Mouse (Mus musculus) heart, adult 2 months (tissue): ENCODE data around the gene Gm42906. TPM values are rescaled to one million over a fixed set of nuclear protein-coding genes. Genes with fewer than 3 reads are reported as not detected.

Source experiments
- DNase-seq, 2 experiments: peaks; one replicate each; pipeline ENCODE4 v3.0.0; 2021
- H3K27ac ChIP-seq: fragments of 200-600 bp; 2 replicates; pipeline ENCODE4 v1.8.1; 2022
- H3K27me3 ChIP-seq: fragments of 200-500 bp; 2 replicates; pipeline ENCODE4 v1.6.1; 2012; ENCODE audit warnings: mild to moderate bottlenecking, low read length, inconsistent platforms, mixed read lengths; ENCODE audit not compliant: control insufficient read depth, insufficient read depth
- H3K36me3 ChIP-seq: fragments of 200-500 bp; 2 replicates; pipeline ENCODE4 v1.6.1; 2012; ENCODE audit warnings: low read length, inconsistent platforms; ENCODE audit not compliant: control insufficient read depth, insufficient read depth
- H3K4me1 ChIP-seq: fragments of 200-500 bp; 2 replicates; pipeline ENCODE4 v1.6.1; 2011; ENCODE audit warnings: low read length; ENCODE audit not compliant: control insufficient read depth, insufficient read depth
- H3K4me3 ChIP-seq: fragments of 200-600 bp; 2 replicates; pipeline ENCODE4 v1.8.1; 2022
- H3K79me2 ChIP-seq: fragments of 200-500 bp; replicated peaks from 2 replicates; pipeline ENCODE4 v1.6.1; 2012; ENCODE audit warnings: mild to moderate bottlenecking, inconsistent platforms, low read length, moderate library complexity, mixed read lengths; ENCODE audit not compliant: control insufficient read depth, insufficient read depth
- H3K9ac ChIP-seq: fragments of 200-500 bp; 2 replicates; pipeline ENCODE4 v1.6.1; 2012; ENCODE audit warnings: low read depth, mild to moderate bottlenecking, control low read depth, inconsistent platforms, low read length, mixed read lengths
- CTCF ChIP-seq: fragments of 200-600 bp; IDR thresholded peaks from 2 replicates; pipeline ENCODE4 v1.8.1; 2022; ENCODE audit warnings: antibody characterized with exemption, mild to moderate bottlenecking, moderate library complexity
- EP300 ChIP-seq: fragments of 200-500 bp; IDR thresholded peaks from 2 replicates; pipeline ENCODE4 v1.6.1; 2011; ENCODE audit warnings: low read depth, low read length, control low read depth; ENCODE audit not compliant: insufficient read depth
- POLR2A ChIP-seq: fragments of 200-500 bp; IDR thresholded peaks from 2 replicates; pipeline ENCODE4 v1.6.1; 2011; ENCODE audit warnings: mild to moderate bottlenecking, low read depth, low read length, control low read depth; ENCODE audit not compliant: insufficient read depth
- WGBS: fragments of 180-500 bp; shearing (Covaris S2); methylation state at CpG from one replicate; pipeline ENCODE4 v1.1.7; 2018; 5-methylcytosine and 5-hydroxymethylcytosine counted together
- intact Hi-C: fragments of 180-260 bp; cut with DNase I; formaldehyde crosslinking; loops from one replicate; pipeline ENCODE4 v1.15.1; 2025
- polyA plus RNA-seq: library from polyadenylated mRNA; depleted of rRNA; stranded (reverse); fragments of >200 nt; gene quantifications from 2 replicates; pipeline ENCODE4 v1.2.3, GENCODE M21; 2012
- total RNA-seq, 2 experiments: library from RNA; stranded (reverse); gene quantifications; 2 replicates each; pipeline ENCODE4 v1.2.3; 2021

Gene Gm42906
- total and polyA plus RNA-seq, 3 experiments, result 2.9 TPM; not detected in 2

DNA sequence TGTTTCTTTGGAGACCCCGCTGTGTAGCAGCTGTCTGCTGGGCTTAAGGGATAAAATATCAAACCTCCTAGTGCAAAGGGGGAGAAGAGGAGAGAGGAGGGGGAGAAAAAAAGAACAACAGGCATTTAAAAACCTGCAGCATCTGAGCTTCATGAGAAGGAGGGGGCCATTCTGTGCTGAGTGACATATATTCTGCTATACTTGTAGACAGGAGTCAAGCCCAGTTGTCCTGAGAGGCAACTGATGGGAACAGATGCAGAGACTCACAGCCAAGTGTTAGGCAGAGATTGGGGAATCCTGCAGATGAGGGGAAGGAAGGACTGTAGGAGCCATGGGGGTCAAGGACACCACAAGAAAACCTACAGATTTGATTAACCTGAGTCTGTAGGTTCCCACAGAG, 141.6 kb downstream of the Gm42906 start:
- 94% methylated on average over 1 of the region's 1 CpGs for WGBS
- Histone ChIP-seq H3K27me3 (no peaks in the 10 kb centered on the region), H3K27ac (no peak overlapping the region), H3K9ac (no peak overlapping the region), H3K4me3 (no peak overlapping the region), H3K79me2 (no peaks in the 10 kb centered on the region), H3K4me1 (no peaks in the 10 kb centered on the region), H3K36me3 (no peaks in the 10 kb centered on the region)
- TF ChIP-seq EP300, result no peak
- TF ChIP-seq CTCF, result no peak
- TF ChIP-seq POLR2A, result no peak
- intact Hi-C loops, result no loop called here
- no peak for DNase-seq

DNA sequence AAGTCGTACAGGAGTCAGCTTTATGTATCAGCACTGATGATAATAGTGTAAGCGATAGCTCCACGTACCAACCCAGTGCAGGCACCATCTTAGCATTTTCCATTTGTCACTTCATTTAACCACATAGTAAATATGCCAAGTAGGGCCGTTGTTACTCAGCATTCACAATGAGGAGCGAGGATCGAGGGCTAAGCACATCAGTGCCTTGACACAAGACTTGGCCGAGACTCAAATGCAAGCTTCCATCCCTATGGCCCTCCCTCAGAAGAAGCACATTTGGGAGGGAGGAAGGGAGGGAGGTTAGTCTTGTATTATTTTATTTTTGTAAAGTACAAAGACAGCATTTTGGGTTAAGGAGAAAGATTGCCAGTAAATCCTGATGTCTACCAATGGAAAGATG, 148.4 kb downstream of the Gm42906 start:
- H3K4me3 ChIP-seq, result no peak overlapping the region
- no peak for TF ChIP-seq CTCF
- no peak for TF ChIP-seq POLR2A
- TF ChIP-seq EP300, result no peak
- no peaks in the 10 kb centered on the region for H3K79me2 ChIP-seq
- no peaks in the 10 kb centered on the region for H3K27me3 ChIP-seq
- no peaks in the 10 kb centered on the region for H3K36me3 ChIP-seq
- H3K4me1 ChIP-seq, result no peaks in the 10 kb centered on the region
- WGBS, result 89% methylated on average over 7 of the region's 7 CpGs
- no peak overlapping the region for H3K27ac ChIP-seq
- no peak for DNase-seq
- intact Hi-C loops, result no loop called here
- no peak overlapping the region for H3K9ac ChIP-seq

DNA sequence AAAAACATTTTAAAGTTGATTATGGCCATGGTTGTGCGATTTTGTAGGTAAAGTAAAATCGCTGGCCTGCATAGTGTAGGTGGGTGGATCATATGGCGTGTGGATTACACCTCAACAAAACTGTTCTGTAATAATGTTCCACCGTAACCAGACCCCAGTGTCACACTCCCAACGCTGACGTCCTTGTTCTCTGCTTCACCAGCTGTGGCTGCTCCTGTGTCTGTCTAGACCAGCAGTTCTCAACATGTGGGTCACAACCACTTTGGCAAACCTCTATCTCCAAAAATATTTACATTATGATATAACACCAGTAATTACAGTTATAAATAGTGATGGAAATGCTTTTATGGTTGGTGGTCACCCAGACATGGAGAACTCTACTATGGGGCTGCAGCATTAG, 150.0 kb downstream of the Gm42906 start:
- Histone ChIP-seq H3K36me3 (no peaks in the 10 kb centered on the region), H3K27ac (no peak overlapping the region), H3K9ac (no peak overlapping the region), H3K4me3 (no peak overlapping the region), H3K27me3 (no peaks in the 10 kb centered on the region), H3K4me1 (no peaks in the 10 kb centered on the region), H3K79me2 (no peaks in the 10 kb centered on the region)
- TF ChIP-seq CTCF (no peak), POLR2A (no peak), EP300 (no peak)
- DNase-seq, result no peak
- intact Hi-C loops, result no loop called here
- 83% methylated on average over 6 of the region's 6 CpGs for WGBS

DNA sequence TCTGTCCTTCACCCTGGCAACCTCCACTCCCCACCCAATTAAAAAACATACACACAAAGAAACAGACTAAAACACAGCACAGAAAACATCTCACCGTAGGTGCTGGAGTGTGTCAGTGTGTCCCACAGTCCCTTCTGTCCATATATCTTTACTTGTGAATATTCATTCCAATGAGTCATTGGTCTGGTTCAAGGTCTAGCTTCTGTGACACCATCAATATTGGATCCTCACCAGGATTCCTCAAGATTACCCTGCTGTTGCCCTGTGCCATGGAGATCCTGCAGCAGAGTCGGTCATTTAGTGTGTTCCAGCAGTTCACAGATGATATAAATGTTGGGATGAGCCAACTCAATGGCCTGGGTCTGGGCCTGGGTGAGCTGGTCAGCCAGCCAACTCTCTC, 152.0 kb downstream of the Gm42906 start:
- intact Hi-C loops, result no loop called here
- 95% methylated on average over 2 of the region's 2 CpGs for WGBS
- H3K79me2 ChIP-seq, result no peaks in the 10 kb centered on the region
- TF ChIP-seq CTCF, result no peak
- no peak for TF ChIP-seq POLR2A
- no peak for TF ChIP-seq EP300
- no peak for DNase-seq
- H3K27ac ChIP-seq, result no peak overlapping the region
- no peaks in the 10 kb centered on the region for H3K36me3 ChIP-seq
- no peaks in the 10 kb centered on the region for H3K4me1 ChIP-seq
- no peaks in the 10 kb centered on the region for H3K27me3 ChIP-seq
- H3K9ac ChIP-seq, result no peak overlapping the region
- no peak overlapping the region for H3K4me3 ChIP-seq

DNA sequence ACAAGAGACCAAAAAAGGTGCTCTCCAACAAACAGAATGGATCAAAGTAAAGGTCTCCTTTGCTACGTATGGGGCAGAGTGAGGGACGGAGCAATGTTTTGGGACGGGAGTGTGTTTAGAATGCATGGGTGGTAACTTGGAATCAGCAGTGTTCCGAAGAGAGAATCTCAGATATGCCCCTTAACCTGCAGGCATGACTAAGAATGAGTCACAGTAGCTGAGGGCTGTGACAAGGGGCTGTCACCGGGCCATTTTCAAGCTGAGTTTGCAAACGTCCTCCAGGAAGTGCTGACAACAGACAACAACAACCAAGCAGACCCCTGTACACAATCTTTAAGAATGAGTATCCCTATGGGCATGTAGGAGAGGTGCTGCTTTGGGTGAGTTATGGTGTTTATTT, 153.7 kb downstream of the Gm42906 start:
- DNase-seq, result no peak
- H3K27ac ChIP-seq, result no peak overlapping the region
- peaks cover 1% of the 10 kb centered on the region for H3K4me1 ChIP-seq
- no peaks in the 10 kb centered on the region for H3K27me3 ChIP-seq
- TF ChIP-seq CTCF, result no peak
- no peak for TF ChIP-seq POLR2A
- TF ChIP-seq EP300, result no peak
- H3K9ac ChIP-seq, result no peak overlapping the region
- no peaks in the 10 kb centered on the region for H3K36me3 ChIP-seq
- intact Hi-C loops, result no loop called here
- no peaks in the 10 kb centered on the region for H3K79me2 ChIP-seq
- H3K4me3 ChIP-seq, result no peak overlapping the region
- 53% methylated on average over 6 of the region's 6 CpGs for WGBS

DNA sequence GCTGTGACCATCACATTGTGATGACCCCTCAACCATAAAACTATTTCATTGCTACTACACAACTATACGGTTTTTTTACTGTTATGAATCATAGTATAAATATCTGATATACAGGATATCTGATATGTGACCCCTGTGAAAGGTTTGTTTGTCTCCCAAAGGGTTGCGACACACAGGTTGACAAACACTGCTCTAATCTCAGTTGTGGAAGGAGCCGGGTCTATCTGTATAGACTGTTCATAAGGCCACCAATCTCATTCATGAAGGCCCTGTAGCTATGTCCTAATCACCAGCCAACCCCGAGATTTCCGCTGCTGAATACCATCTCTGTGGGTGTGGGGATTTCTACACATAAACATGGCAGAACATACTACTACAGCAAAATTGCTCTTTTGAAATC, 157.1 kb downstream of the Gm42906 start:
- DNase-seq, result no peak
- Histone ChIP-seq H3K36me3 (no peaks in the 10 kb centered on the region; the same call in none of the 2 replicates), H3K4me3 (no peak overlapping the region), H3K27me3 (no peaks in the 10 kb centered on the region), H3K9ac (no peak overlapping the region), H3K79me2 (no peaks in the 10 kb centered on the region), H3K4me1 (peaks cover 5% of the 10 kb centered on the region), H3K27ac (no peak overlapping the region)
- WGBS, result 91% methylated on average over 5 of the region's 5 CpGs
- intact Hi-C loops, result no loop called here
- TF ChIP-seq CTCF (no peak), POLR2A (no peak), EP300 (no peak)
